Mouse (Mus musculus) olfactory bulb, adult 2 months (tissue): ENCODE measurements around the gene Slc12a3. TPM values are rescaled to one million over a fixed set of nuclear protein-coding genes. Genes with fewer than 3 reads are reported as not detected.

Source experiments
- H3K27ac ChIP-seq: fragments of 200-500 bp; 2 replicates; pipeline ENCODE4 v1.5.1; 2012; ENCODE audit warnings: low read depth, low read length; ENCODE audit not compliant: insufficient read depth
- H3K4me1 ChIP-seq: fragments of 200-500 bp; 2 replicates; pipeline ENCODE4 v1.6.1; 2012; ENCODE audit warnings: low read length; ENCODE audit not compliant: control insufficient read depth, insufficient read depth
- H3K4me3 ChIP-seq: fragments of 200-500 bp; 2 replicates; pipeline ENCODE4 v1.5.1; 2012; ENCODE audit warnings: mild to moderate bottlenecking, low read depth, low read length, moderate library complexity; ENCODE audit not compliant: insufficient read depth
- CTCF ChIP-seq: fragments of 200-500 bp; IDR thresholded peaks from 2 replicates; pipeline ENCODE4 v1.5.1; 2012; ENCODE audit warnings: low read depth, mild to moderate bottlenecking, low read length, moderate library complexity; ENCODE audit not compliant: insufficient read depth
- POLR2A ChIP-seq: fragments of 200-500 bp; IDR thresholded peaks from 2 replicates; pipeline ENCODE4 v1.6.1; 2012; ENCODE audit warnings: mild to moderate bottlenecking, low read depth, low read length, moderate library complexity; ENCODE audit not compliant: insufficient read depth
- WGBS: fragments of 180-500 bp; shearing (Covaris S2); methylation state at CpG from one replicate; pipeline ENCODE4 v1.1.7; 2018; 5-methylcytosine and 5-hydroxymethylcytosine counted together
- polyA plus RNA-seq: library from polyadenylated mRNA; stranded (reverse); fragments of >200 nt; gene quantifications from 2 replicates; pipeline ENCODE4 v1.2.4, GENCODE M21; 2012; ENCODE audit warnings: low replicate concordance; ENCODE audit not compliant: missing spikeins, insufficient read depth, insufficient read length

Slc12a3 gene
- polyA plus RNA-seq, 1 experiment: not detected

DNA sequence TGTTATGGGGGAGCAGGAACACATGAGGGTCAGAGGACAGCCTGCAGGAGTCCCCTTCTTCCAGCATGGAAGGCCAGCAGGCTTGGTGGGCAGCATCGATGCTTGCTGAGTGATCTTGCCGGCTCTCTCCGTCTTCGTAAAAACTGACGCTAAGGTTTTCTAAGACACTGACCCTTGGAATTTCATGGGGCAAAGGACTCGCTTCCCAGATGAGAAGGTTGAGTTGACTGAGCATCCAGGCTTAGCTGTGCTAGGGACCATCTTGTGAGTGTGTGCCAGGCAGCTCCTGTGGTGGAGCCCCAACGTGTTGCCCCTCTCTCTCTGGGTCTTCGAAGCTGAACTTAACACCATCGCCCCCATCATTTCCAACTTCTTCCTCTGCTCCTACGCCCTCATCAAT is 13.7 kb downstream of the Slc12a3 start:
- H3K27ac ChIP-seq: no peak overlapping the region
- no peak for TF ChIP-seq CTCF
- no peak for TF ChIP-seq POLR2A
- 90% methylated on average over 10 of the region's 10 CpGs for WGBS
- no peak overlapping the region for H3K4me3 ChIP-seq
- no peaks in the 10 kb centered on the region; the same call in 1 of the 2 replicates for H3K4me1 ChIP-seq

DNA sequence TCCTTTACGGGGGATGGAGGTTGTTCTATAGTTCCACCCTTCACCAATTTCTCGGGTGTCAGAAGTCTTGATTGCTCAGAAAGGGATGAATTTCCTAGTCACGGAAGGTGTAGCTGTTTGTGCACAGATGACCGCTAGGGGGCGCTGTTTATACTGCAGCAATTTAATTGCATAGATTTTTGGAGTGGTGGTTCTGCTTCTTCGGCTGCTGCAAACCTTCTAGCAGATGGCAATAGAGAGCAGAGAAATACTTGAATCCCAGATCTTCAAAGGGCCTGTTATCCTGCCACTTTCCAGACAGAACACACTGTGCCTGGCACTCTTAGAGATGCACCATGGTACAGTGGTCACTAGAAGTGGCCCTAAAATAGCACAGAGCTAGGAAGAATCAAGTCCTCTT is 14.3 kb downstream of the Slc12a3 start:
- H3K4me3 ChIP-seq: no peak overlapping the region
- TF ChIP-seq POLR2A (no peak), CTCF (no peak)
- no peak overlapping the region for H3K27ac ChIP-seq
- WGBS: 6% methylated on average over 6 of the region's 6 CpGs
- no peaks in the 10 kb centered on the region; the same call in 1 of the 2 replicates for H3K4me1 ChIP-seq

DNA sequence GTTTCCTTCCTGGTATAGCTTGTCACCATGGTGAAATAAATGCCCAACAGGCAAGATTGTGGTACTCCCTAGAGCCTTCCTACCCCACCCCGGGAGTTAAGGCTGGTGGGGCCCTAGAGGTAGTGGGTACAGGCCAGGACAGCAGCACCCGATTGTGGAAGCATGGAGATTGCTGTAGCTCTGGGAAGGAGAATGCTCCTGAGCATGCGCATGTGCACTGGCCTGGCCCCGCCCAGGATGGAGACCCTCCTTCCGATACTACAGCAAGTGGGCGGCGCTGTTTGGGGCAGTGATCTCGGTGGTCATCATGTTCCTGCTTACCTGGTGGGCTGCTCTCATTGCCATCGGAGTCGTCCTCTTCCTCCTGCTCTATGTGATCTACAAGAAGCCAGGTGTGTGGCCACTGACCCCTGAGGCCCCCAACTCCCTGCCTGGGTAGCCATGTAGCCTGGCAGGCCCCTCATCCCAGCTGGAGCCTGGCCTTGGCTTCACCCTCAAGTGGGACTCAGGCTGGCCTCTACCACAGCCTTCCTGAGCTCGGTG is 14.8 kb downstream of the Slc12a3 start:
- WGBS: 92% methylated on average over 11 of the region's 11 CpGs
- H3K4me1 ChIP-seq: no peaks in the 10 kb centered on the region; the same call in 1 of the 2 replicates
- H3K4me3 ChIP-seq: no peak overlapping the region
- no peak overlapping the region for H3K27ac ChIP-seq
- TF ChIP-seq CTCF: no peak
- TF ChIP-seq POLR2A: no peak

DNA sequence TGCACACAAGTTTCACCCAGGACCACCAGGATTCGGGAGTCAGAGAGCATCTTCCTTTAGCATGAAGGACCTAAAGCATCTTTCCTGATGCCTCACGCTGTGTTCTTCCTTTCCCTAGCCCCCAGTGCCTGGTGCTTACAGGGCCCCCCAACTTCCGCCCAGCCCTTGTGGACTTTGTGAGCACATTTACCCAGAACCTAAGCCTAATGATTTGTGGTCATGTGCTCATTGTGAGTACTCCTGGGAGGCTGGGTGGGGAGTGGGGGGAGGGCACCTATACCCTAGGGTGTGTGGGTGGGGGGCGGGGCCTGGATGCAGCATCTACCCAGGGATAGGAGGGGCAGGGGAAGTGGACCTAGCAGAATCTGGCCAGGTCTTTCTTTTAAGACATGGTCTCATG is 16.7 kb downstream of the Slc12a3 start:
- no peak overlapping the region for H3K27ac ChIP-seq
- no peaks in the 10 kb centered on the region; the same call in 1 of the 2 replicates for H3K4me1 ChIP-seq
- H3K4me3 ChIP-seq: no peak overlapping the region
- WGBS: 92% methylated on average over 4 of the region's 4 CpGs
- no peak for TF ChIP-seq CTCF
- no peak for TF ChIP-seq POLR2A

DNA sequence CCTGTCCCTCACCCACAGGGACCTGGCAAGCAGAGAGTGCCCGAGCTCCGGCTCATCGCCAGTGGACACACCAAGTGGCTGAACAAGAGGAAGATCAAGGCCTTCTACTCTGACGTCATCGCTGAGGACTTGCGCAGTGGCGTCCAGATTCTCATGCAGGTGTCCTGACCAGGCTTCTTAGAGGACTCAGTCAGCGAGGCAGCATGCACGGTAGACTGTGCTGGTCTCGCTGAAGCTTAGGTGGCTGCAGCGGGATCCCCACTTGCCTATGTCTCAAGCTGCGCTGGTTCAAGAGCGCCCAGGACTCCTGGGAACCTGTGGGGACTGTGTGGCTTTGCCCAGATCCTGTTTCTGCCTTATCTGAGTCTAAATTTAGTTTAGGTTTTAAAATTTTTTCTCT is 17.3 kb downstream of the Slc12a3 start:
- Histone ChIP-seq H3K4me3 (no peak overlapping the region), H3K27ac (no peak overlapping the region), H3K4me1 (no peaks in the 10 kb centered on the region; the same call in 1 of the 2 replicates)
- WGBS: 95% methylated on average over 13 of the region's 13 CpGs
- TF ChIP-seq POLR2A: no peak
- no peak for TF ChIP-seq CTCF

DNA sequence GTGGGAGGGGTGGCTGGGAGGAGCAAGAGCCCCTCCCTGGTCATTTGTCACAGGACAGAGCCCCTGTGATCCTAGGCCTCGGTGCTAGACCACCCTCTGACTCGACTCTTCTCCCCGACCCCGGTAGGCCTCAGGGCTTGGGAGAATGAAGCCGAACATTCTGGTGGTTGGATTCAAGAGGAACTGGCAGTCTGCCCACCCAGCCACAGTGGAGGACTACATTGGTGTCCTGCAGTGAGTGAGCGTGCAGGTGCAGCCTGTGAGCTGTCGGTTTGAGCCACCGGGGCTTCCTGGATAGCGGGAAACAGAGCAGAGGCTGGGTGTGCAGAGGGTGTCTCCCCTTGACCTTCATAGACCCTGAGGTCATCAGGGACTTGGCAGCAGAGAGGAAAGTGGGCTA is 19.4 kb downstream of the Slc12a3 start:
- Histone ChIP-seq H3K4me3 (no peak overlapping the region), H3K4me1 (no peaks in the 10 kb centered on the region; the same call in 1 of the 2 replicates), H3K27ac (no peak overlapping the region)
- 72% methylated on average over 9 of the region's 9 CpGs for WGBS
- TF ChIP-seq POLR2A: no peak

DNA sequence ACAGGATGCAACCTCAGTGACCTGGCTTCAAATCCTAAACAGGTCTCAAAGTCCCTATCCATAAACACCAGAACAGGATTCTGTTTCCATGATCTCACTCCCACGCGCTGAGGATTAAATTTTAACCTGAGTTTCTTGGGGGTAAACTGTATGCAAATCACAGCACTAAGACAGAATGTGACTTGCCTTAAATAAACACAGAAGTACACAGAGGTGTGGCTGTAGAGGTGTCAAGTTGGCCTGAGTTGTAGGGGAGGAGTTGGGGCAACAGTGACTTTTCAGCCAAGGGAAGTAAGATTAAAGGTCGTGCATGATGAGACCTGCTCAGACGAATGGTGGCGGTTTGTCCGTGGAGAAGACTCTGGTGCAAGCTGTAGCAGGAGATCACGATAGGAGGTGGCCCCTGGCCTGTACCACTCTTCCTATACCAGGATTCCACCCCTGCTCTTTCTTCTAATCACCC is 25.1 kb downstream of the Slc12a3 start:
- Histone ChIP-seq H3K27ac (no peak overlapping the region), H3K4me3 (no peak overlapping the region), H3K4me1 (no peaks in the 10 kb centered on the region)
- no peak for TF ChIP-seq CTCF
- no peak for TF ChIP-seq POLR2A
- WGBS: 91% methylated on average over 7 of the region's 7 CpGs

DNA sequence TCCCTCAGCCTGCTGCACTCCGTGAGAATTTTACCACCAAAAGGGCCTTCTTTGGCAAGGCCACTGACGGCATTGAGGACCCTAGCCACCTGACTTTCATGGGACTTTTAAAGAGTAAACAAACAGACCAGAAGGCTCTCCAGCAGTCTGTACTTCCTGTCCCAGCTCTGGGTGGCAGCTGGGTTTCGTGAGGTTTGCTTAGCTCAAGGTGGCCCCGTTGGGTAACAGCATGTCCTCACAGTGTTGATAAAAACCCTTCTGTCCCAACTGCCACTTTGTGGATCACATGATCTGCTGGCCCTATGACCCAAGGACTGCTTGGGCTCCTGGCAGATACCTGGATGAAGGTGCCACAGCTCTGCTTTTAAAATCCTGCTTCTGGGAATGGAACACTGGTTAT is 25.6 kb downstream of the Slc12a3 start:
- no peak overlapping the region for H3K27ac ChIP-seq
- H3K4me3 ChIP-seq: no peak overlapping the region
- H3K4me1 ChIP-seq: no peaks in the 10 kb centered on the region
- no peak for TF ChIP-seq POLR2A
- TF ChIP-seq CTCF: no peak
- WGBS: 83% methylated on average over 4 of the region's 4 CpGs

DNA sequence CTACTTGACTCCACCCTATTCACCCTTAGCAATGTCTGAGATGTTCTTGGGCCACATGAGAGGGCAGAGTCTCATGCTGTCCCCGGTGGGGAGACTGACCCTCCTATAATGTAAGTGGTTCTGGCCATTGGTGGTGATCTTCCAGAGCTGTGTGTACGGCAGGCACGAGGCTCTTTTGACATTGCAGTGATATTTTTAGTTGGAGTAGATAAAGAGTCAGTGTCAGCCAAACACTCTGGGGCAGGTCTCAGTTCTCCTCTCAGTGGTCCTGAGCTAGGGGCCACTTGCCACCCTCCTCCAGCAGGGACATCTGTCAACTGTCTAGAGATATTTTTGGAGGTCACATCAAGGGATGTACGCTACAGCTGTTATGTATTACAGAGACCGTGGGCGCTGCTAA is 28.2 kb downstream of the Slc12a3 start:
- TF ChIP-seq CTCF (no peak), POLR2A (no peak)
- 90% methylated on average over 6 of the region's 6 CpGs for WGBS
- H3K27ac ChIP-seq: no peak overlapping the region
- no peaks in the 10 kb centered on the region for H3K4me1 ChIP-seq
- no peak overlapping the region for H3K4me3 ChIP-seq

DNA sequence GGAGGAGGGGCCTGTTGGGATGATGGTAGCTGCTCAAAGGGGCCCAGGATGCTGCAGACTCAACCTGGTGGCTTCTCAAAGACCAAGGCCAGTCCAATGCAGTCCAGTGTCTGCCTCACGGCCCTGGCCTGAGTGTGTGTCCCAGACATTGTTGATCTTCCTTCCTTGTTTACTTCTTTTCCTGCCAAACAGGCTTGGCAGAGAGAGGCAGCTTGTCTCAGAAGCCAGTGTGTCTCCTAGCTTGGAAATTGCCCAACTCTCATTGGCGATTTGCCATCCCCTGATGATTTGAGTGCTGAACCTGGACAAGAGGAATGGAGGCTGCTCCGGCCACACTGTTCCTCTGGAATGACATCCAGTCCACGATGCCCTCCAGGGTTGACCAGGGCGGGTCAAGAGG is 29.5 kb downstream of the Slc12a3 start:
- Histone ChIP-seq H3K27ac (no peak overlapping the region), H3K4me3 (no peak overlapping the region), H3K4me1 (peaks cover 8% of the 10 kb centered on the region)
- TF ChIP-seq CTCF (no peak), POLR2A (no peak)
- 46% methylated on average over 5 of the region's 5 CpGs for whole genome bisulfite sequencing
